Mouse (Mus musculus): ENCODE data around the gene Cxcl9.

GRCm38 (mm10) chr5:92369151-92369994, 41.5 kb upstream of the Cxcl9 start:
- no peak for TF ChIP-seq POLR2A (IDR thresholded peaks at IDR 0.05; ENCODE audit: borderline replicate concordance, extremely low read depth, low read depth, low read length)
- no peak for TF ChIP-seq CTCF (IDR thresholded peaks at IDR 0.05; ENCODE audit: insufficient read depth, low read length)
